Mouse (Mus musculus) gastrocnemius, postnatal 25 days (tissue): Measurements from ENCODE around the gene Tnfrsf18. TPM values are rescaled to one million over a fixed set of nuclear protein-coding genes. Genes with fewer than 3 reads are reported as not detected.

Source experiments
- DNase-seq: peaks from one replicate; pipeline ENCODE4 v3.0.0; 2022
- long read RNA-seq, 2 experiments: library from polyadenylated mRNA; stranded (forward); transcript quantifications; one replicate each; pipeline ENCODE4 v2.0.0; 2021
- total RNA-seq, 2 experiments: library from RNA; stranded (reverse); gene quantifications; 1 replicate in 1 of 2; 2 replicates in 1 of 2; pipeline ENCODE4 v1.2.3; 2021

Gene Tnfrsf18
- total RNA-seq = not detected
- long read RNA-seq, experiment 1 = 0 reads
- long read RNA-seq, experiment 2 = 0 reads

GRCm38 (mm10) chr4:156026013-156026412 is at the start of gene Tnfrsf18:
Gene Tnfrsf18 (plus strand): TSS chr4:156026164.
- DNase-seq = no peak

GRCm38 (mm10) chr4:155981436-155982082 is 44.4 kb upstream of the Tnfrsf18 start:
- no peak for DNase-seq

- DNase-seq = no peak
Observed at GRCm38 (mm10) chr4:155983788-155984187, 42.2 kb upstream of the Tnfrsf18 start.

GRCm38 (mm10) chr4:155991211-155991907 is 34.6 kb upstream of the Tnfrsf18 start:
- no peak for DNase-seq

- no peak for DNase-seq
Observed at GRCm38 (mm10) chr4:155991908-155992230, 34.1 kb upstream of the Tnfrsf18 start.

GRCm38 (mm10) chr4:155992241-155992905 is 33.6 kb upstream of the Tnfrsf18 start, which contains the start of the genes B3galt6 and Sdf4:
Gene B3galt6 (minus strand): TSS chr4:155992649.
Gene Sdf4 (plus strand): TSS chr4:155992872.
- DNase-seq = no peak

- DNase-seq = peak; percentile 94
Observed at GRCm38 (mm10) chr4:155992906-155993547, 32.9 kb upstream of the Tnfrsf18 start.

GRCm38 (mm10) chr4:155993606-155994005 is 32.4 kb upstream of the Tnfrsf18 start:
- no peak for DNase-seq

GRCm38 (mm10) chr4:156004109-156004508 is 21.9 kb upstream of the Tnfrsf18 start:
- no peak for DNase-seq

- no peak for DNase-seq
Observed at GRCm38 (mm10) chr4:156008369-156008768, 17.6 kb upstream of the Tnfrsf18 start.

GRCm38 (mm10) chr4:156013637-156014036 is 12.3 kb upstream of the Tnfrsf18 start, which contains the start of gene Tnfrsf4:
Gene Tnfrsf4 (plus strand): TSS chr4:156013843.
- DNase-seq = no peak

GRCm38 (mm10) chr4:156014436-156014835 is 11.5 kb upstream of the Tnfrsf18 start:
- DNase-seq = no peak

GRCm38 (mm10) chr4:156019771-156020170 is 6.2 kb upstream of the Tnfrsf18 start:
- peak; percentile 37 for DNase-seq

GRCm38 (mm10) chr4:156021381-156021780 is 4.6 kb upstream of the Tnfrsf18 start:
- DNase-seq = no peak

GRCm38 (mm10) chr4:156021942-156022419 is 4.0 kb upstream of the Tnfrsf18 start:
- no peak for DNase-seq

- no peak for DNase-seq
Observed at GRCm38 (mm10) chr4:156023520-156023919, 2.4 kb upstream of the Tnfrsf18 start.

GRCm38 (mm10) chr4:156024184-156024583 is 1.8 kb upstream of the Tnfrsf18 start:
- peak; percentile 64 for DNase-seq

GRCm38 (mm10) chr4:156028580-156028979 is 2.6 kb downstream of the Tnfrsf18 start:
- no peak for DNase-seq

GRCm38 (mm10) chr4:156030651-156031118 is 4.7 kb downstream of the Tnfrsf18 start:
- no peak for DNase-seq

- DNase-seq = no peak
Observed at GRCm38 (mm10) chr4:156031255-156031592, 5.3 kb downstream of the Tnfrsf18 start.

GRCm38 (mm10) chr4:156031593-156032391 is 5.8 kb downstream of the Tnfrsf18 start:
- peak; percentile 83 for DNase-seq
